Mouse (Mus musculus): ENCODE measurements around the gene Olfr376.

Olfr376 gene

DNA sequence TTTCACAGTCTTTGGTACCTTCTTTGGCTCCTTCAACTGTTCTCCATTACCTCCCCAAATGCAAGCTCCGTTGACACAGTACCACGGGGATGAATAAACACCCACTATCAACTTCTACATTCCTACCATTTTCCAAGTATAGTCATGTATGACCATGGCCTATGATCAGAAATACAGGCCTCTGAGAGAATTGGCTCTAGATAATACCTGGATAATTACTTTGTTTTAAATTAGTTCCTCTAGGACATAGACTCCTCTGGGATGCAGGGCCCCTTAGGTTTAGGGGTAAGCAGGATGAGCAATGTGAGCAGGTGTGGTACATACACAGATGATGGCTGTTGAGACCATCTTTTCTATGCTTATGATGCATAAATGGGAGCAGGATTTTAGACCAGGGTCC is at the start of gene Olfr376:
TSS of gene Olfr376 (plus strand) at position 301 of the 400 bp plus-strand sequence.
- DNase-seq (ENCODE audit: low spot score in 2 of 2), result no peak

DNA sequence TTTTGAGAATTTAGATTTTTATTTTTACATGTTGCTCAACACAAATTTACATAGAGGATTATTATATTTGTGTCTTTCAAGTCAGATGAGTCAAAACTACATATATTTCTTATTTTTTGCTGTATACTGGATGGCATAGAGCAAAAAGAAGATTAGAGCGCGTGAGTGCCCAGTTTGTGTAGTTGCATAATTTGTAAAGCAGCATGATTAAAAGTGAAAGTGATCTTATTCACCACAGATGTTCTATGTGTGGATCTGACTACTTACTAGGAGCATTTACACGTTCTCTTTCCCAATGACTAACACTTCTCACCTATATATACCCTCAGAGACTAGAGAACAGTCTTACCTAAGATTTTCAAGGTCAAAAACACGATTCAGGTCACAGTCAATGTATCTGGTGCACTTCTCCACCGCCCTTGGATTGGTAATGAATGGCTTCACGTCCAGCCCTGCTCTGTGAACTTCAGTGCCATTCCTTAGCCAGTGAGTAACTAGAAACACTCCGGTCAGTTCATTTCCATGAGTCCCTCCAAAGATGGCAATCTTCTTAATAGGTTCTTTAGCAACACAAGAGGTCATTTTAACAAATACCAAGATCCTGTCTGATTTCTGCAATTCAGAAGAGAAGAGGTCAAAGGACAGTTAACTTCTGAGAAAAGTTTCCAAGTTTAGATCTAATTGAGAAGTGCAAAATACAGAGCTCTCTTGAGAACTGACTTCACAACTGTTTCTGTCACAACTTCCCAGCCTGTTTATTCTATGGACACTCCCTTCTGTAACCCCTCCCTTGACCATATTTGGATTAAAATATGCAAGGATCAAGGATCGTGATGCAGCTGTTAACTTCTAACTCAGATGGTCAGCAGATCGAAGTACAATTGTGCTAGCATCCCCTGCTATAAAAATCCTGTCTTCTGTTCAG is 46.9 kb upstream of the Olfr376 start:
- DNase-seq (ENCODE audit: low spot score in 2 of 2), result no peak

DNA sequence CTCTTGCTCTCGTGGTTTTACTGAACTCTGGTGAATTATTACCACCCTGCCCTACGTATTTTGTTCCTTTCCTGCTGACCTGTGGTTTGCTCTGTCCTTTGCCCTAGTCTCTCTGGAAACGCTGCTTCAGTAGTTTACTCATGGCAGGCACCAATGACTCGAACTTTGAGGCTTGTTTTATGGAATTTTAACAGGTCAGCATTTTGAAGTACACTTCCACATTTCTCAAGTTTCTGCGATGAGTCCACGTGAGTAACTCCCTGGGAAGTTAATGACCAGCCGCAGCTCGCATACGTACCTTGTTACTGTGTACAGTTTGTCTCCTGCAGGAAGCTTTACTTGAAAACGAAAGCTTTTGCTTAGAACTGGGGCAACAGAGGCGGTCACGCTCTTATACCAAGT is 44.6 kb upstream of the Olfr376 start:
- no peak for DNase-seq (ENCODE audit: low spot score in 2 of 2)

DNA sequence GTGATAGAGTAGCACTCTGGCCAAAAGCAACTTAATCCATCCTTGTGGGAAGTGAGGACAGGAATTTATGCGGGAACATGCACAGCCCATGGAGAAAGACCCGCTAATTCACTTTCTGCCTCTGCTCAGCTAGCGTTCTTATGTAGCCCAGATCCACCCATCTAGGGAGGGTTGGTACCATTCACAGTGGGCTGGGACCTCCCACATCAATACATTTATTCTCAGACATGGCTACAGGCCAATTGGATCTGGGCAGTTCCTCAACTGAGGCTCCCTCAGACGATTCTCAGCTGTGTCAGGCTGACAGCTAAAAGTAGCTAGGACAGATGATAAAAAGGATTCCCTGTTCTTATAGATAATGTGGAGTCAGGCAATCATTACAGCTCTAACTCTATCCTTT is 43.7 kb upstream of the Olfr376 start:
- no peak for DNase-seq (ENCODE audit: low spot score in 2 of 2)

DNA sequence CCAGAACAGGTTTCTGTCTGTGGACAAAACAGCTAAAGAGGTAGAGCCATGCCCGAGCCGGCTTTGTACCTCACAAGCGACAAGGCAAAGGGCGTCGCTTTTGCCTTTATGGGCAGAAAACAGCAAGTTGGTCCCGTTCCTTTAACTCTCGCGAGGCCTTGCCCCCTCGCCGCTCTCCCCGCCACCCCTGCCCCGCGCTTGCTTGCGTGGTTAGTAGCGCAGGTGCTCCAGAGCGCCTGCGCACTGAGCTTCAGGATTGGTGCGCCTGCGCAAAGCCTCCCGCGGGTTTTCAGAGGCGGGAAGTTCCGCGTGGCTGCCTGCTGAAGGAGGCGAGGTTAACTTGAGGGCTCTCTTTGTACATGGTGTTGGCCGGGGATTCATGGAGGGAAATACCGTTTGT is 41.6 kb upstream of the Olfr376 start, which contains the start of the genes Aspa, Gm49340 and Spata22:
TSS of gene Aspa (minus strand) at position 155 of the 400 bp plus-strand sequence.
TSS of gene Gm49340 (plus strand) at position 300 of the 400 bp plus-strand sequence.
TSS of gene Spata22 (plus strand) at position 300 of the 400 bp plus-strand sequence.
- DNase-seq (ENCODE audit: low spot score in 2 of 2), result no peak

DNA sequence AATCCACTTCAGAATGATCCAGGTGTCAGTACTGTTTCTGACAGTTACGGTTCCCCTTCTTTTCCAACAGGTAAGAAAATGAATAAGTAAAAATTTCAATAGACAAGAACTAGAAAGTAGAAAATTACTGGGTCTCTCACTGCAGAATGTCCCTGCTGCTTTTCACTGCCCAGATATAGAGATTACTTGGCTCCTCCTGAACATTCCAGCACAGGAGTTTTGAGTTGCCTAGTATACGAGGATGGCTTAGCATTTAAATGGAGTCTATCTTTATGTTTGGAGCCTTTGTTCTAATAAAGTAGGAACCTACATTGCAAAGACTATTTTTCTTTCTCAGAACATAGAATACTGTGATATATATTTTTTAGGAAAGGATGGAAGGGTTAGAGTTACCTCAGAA is 37.7 kb upstream of the Olfr376 start:
- no peak for DNase-seq (ENCODE audit: low spot score in 2 of 2)

DNA sequence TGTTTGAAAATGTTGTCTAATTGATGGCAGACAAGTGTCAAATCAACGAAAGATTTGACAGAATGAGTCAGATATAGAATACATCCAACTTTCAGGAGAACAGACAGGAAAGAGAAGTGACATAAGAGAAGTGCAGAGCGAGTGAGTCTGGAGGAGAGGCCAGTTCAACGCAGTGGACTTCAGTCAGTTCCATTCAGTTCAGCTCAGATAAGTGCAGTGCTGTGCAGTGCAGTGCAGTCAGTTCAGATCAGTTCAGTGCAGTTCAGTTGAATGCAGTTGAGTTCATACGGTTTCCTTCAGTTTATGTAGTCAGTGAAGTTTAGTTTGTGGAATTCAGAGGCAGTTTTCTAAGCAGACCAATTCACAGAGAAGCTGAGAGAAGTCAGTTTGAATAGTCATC is 34.1 kb upstream of the Olfr376 start:
- DNase-seq (ENCODE audit: low spot score in 2 of 2), result no peak

DNA sequence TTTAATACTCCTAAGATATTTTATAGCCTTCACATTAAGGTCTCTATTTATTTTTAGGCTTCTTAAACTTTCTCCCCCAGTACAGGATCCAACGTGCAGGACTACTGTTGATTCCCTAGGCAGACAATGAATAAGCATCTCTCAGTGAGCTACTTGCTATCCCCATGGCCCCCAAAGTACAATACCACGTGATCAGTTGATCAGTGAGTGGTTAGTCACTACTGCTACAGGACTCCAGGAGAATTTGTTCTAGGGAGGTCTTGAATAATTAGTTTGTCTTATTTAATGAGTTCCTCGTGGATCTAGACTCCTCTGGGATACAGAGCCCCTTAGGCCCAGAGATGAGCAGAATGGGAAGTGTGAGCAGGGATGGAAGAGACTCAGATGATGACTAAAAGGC is 20.6 kb upstream of the Olfr376 start, which contains the start of gene Olfr20:
TSS of gene Olfr20 (plus strand) at position 301 of the 400 bp plus-strand sequence.
- no peak for DNase-seq (ENCODE audit: low spot score in 2 of 2)

DNA sequence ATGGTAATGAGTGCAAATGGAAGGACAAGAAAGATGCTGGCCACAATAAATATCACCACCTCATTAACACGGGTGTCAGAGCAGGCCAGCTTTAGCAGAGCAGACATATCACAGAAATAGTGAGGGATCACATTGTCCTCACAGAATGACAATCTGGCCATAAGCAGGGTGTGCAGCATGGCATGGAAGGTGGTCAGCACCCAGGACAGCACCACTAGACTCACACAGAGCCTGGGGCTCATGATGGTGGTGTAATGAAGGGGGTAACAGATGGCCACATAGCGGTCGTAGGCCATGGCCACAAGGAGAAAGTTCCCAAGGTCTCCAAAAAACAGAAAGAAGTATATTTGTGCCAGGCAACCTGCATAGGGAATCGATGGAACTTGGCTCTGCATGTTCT is 24.3 kb downstream of the Olfr376 start:
- no peak for DNase-seq (ENCODE audit: low spot score in 2 of 2)

DNA sequence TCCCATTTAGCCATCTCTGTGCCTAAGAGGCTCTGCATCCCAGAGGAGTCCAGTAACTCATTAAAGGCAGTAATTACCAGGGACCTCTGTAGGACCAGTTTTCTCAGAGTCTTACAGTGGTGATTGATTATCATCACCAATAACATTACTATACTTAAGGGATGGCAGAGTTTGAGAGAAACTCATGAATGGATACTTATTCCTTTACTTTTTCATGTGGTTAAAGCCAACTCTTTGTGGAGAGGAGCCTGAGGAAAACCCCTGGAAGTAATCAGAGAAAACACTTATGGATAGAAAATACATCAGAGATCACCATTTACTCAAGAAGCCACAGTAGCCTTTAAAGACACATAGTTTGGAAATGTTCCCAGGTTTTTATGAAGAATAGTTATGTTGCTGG is 28.5 kb downstream of the Olfr376 start, which contains the start of gene Olfr1:
TSS of gene Olfr1 (minus strand) at position 101 of the 400 bp plus-strand sequence.
- no peak for DNase-seq (ENCODE audit: low spot score in 2 of 2)

All from left cerebral cortex, adult 9 months (tissue).